Mouse (Mus musculus) cerebellum, adult 2 months (tissue): ENCODE measurements at regions not wholly inside any gene's neighbourhood (a gene's known extent, or its start where the extent isn't known, plus 50 kb on each side); places are given as distances from the start of the nearest gene placed in this dataset.

Experiments
- CTCF ChIP-seq: fragments of 200-500 bp; IDR thresholded peaks from 2 replicates; pipeline ENCODE4 v1.5.1; 2011; ENCODE audit warnings: low read depth, mild to moderate bottlenecking, control low read depth, low read length, moderate library complexity, borderline replicate concordance; ENCODE audit not compliant: insufficient read depth
- POLR2A ChIP-seq: fragments of 200-500 bp; IDR thresholded peaks from 2 replicates; pipeline ENCODE4 v1.6.1; 2011; ENCODE audit warnings: low read length, control low read depth, borderline replicate concordance; ENCODE audit not compliant: insufficient read depth

DNA sequence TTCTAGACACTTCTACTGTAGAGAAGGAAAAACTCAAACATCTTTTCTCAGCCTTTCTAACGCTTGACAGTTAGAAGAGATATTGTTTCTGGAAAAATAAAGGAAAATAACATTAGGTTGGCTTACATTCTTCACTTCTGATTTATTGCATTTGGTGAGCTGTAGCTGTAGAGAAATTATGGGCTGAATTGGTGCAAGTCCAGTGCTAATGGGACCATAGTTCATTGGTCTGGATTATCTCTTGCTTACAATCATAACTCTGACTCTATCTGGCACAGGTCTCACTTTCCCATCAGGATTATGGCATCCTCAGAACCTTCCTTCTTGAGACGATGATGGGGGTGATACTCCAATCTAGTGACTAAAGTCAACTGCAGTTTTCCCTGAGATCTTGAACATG lies 937.7 kb upstream of the Lcorl start:
- TF ChIP-seq CTCF (no peak), POLR2A (no peak)
